Mouse (Mus musculus) lung, embryonic 14.5 days (tissue): ENCODE measurements around the gene Tubb2b. TPM values are rescaled to one million over a fixed set of nuclear protein-coding genes. Genes with fewer than 3 reads are reported as not detected.

ENCODE experiments used
- ATAC-seq: fragments of 200-750 bp; cut with Nextera tagmentation; 2 replicates; pipeline ENCODE4 v1.8.0; 2017; ENCODE audit warnings: mild to moderate bottlenecking, moderate TSS enrichment, moderate library complexity; ENCODE audit not compliant: insufficient read depth
- DNase-seq: peaks from one replicate; pipeline ENCODE4 v3.0.0-alpha.2; 2015
- H3K27ac ChIP-seq: fragments of 300-500 bp; sonication (generic); 2 replicates; pipeline ENCODE4 v1.5.1; 2014; ENCODE audit warnings: low read depth, mild to moderate bottlenecking, moderate library complexity
- H3K27me3 ChIP-seq: fragments of 300-500 bp; sonication (generic); 2 replicates; pipeline ENCODE4 v1.6.1; 2014; ENCODE audit warnings: low read length, control low read depth; ENCODE audit not compliant: insufficient read depth
- H3K36me3 ChIP-seq: fragments of 300-500 bp; sonication (generic); 2 replicates; pipeline ENCODE4 v1.6.1; 2014; ENCODE audit warnings: control low read depth; ENCODE audit not compliant: insufficient read depth
- H3K4me1 ChIP-seq: fragments of 300-500 bp; sonication (generic); 2 replicates; pipeline ENCODE4 v1.6.1; 2014; ENCODE audit warnings: antibody characterized with exemption, control low read depth; ENCODE audit not compliant: insufficient read depth
- H3K4me2 ChIP-seq: fragments of 300-500 bp; sonication (generic); 2 replicates; pipeline ENCODE4 v1.6.1; 2014; ENCODE audit warnings: mild to moderate bottlenecking
- H3K4me3 ChIP-seq: fragments of 300-500 bp; sonication (generic); 2 replicates; pipeline ENCODE4 v1.5.1; 2014; ENCODE audit warnings: low read depth, low read length
- H3K9ac ChIP-seq: fragments of 300-500 bp; sonication (generic); 2 replicates; pipeline ENCODE4 v1.6.1; 2014
- H3K9me3 ChIP-seq: fragments of 300-500 bp; sonication (generic); 2 replicates; pipeline ENCODE4 v1.6.1; 2016; ENCODE audit warnings: low read depth, low read length, control low read depth
- CTCF ChIP-seq: IDR thresholded peaks from 2 replicates; pipeline ENCODE4 v1.5.1; 2016; ENCODE audit warnings: antibody characterized with exemption, low read depth
- WGBS: fragments of 180-500 bp; shearing (Covaris S2); extraction: QIAGEN DNeasy Blood & Tissue Kit; methylation state at CpG from one replicate; pipeline ENCODE4 v1.1.7; 2014; 5-methylcytosine and 5-hydroxymethylcytosine counted together
- polyA plus RNA-seq: library from polyadenylated mRNA; unstranded; fragments of >200 nt; fragmentation: Nextera tagmentation; extraction: Ambion mirVana; gene quantifications from 2 replicates; pipeline ENCODE4 v1.2.1, GENCODE M21; 2014

Tubb2b gene
- polyA plus RNA-seq, 1 experiment from 2014 or later: 15.9 TPM

DNA sequence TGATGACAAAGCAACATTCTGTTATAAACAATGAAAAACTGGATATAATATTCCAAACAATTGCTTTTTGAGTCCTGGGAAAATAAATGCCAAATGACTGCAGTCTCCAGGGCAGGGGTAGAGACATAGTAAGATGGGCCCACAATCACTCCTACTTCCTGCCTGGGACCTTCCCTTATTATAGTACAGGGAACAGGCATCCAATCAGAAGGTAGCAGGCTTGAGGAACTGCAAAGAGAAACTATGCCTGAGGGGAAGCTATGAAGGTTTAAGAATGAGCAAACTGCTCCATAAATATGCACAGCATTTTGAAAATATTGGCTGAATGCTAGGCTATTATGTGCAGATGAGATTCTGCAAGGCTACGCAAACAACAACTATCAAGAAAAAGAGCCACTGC, 23.3 kb downstream of the Tubb2b start:
- Histone ChIP-seq H3K27me3 (no peaks in the 10 kb centered on the region), H3K36me3 (no peaks in the 10 kb centered on the region), H3K27ac (no peak overlapping the region), H3K4me1 (no peaks in the 10 kb centered on the region), H3K4me2 (no peak overlapping the region), H3K4me3 (no peak overlapping the region), H3K9ac (no peak overlapping the region), H3K9me3 (no peaks in the 10 kb centered on the region)
- DNase-seq: no peak
- TF ChIP-seq CTCF: no peak
- 92% methylated on average over 1 of the region's 1 CpGs for WGBS
- no peak for ATAC-seq

DNA sequence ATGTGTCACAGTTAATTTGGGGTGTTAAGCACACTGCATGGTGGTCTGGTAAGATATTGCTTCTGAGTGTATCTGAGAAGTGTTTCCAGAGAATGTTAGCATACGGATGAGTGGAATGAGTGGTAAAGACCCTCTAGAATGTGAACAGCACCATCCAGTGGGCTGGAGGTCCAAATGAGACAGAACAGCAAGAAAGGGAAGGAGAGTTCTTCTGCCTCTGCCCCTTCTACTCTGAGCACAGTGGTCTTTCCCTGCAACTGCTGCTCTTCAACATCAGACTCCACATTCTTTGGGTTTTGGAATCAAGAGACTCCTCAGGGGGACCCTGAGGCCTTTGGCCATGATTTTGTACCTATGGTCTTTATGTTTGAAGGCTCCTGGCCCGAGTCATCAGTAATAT, 24.0 kb downstream of the Tubb2b start:
- Histone ChIP-seq H3K4me2 (no peak overlapping the region), H3K4me1 (no peaks in the 10 kb centered on the region), H3K9ac (no peak overlapping the region), H3K4me3 (no peak overlapping the region), H3K27ac (no peak overlapping the region), H3K36me3 (no peaks in the 10 kb centered on the region), H3K27me3 (no peaks in the 10 kb centered on the region), H3K9me3 (no peaks in the 10 kb centered on the region)
- DNase-seq: no peak
- 81% methylated on average over 2 of the region's 2 CpGs for WGBS
- peak; percentile 13; the same call in 1 of the 2 replicates for TF ChIP-seq CTCF
- no peak for ATAC-seq

DNA sequence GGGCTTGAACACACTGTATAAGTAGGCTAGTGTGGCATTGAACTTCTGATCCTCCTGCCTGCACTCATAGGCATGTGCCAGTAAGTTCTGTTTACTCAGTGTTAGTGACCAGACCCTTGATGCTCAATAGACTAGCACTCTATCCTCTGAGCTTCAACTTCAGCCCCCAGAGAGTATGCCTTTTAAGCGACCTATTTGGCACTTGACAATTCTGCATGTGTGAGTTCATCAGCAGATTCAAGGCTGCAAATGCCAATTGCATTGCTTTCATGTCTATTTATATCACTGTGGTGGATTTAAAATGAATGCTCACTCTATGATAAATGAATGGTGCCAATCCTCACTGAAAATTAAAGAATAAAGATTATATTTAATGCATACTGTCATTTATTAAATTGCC, 24.9 kb downstream of the Tubb2b start:
- no peaks in the 10 kb centered on the region for H3K27me3 ChIP-seq
- 41% methylated on average over 1 of the region's 1 CpGs for WGBS
- H3K27ac ChIP-seq: no peak overlapping the region
- H3K9me3 ChIP-seq: no peaks in the 10 kb centered on the region
- no peak for ATAC-seq
- DNase-seq: no peak
- no peaks in the 10 kb centered on the region for H3K4me1 ChIP-seq
- H3K4me2 ChIP-seq: no peak overlapping the region
- no peaks in the 10 kb centered on the region for H3K36me3 ChIP-seq
- H3K9ac ChIP-seq: no peak overlapping the region
- H3K4me3 ChIP-seq: no peak overlapping the region
- TF ChIP-seq CTCF: no peak

DNA sequence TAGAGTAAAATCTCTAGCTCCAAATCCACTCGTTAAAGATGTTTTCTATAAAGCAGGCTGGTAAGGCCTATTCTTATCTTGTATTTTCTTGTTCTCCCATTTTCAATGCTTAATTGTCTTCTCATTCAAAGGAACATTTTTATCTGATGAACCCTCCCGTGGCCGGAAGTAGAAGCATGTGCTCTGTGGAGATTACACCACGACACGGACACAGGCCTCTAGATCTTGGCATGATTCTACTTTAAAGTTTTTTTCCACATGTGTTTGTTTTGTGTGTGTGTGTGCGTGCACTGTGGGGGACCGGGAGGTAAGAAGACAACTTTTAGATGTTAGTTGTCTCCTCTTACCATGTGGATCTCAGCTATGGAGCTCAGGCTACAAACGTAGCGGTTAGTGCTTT, 28.4 kb downstream of the Tubb2b start:
- H3K4me2 ChIP-seq: no peak overlapping the region
- H3K9ac ChIP-seq: no peak overlapping the region
- 81% methylated on average over 9 of the region's 9 CpGs for WGBS
- H3K36me3 ChIP-seq: no peaks in the 10 kb centered on the region
- H3K27me3 ChIP-seq: no peaks in the 10 kb centered on the region
- DNase-seq (no peak), ATAC-seq (no peak)
- H3K4me3 ChIP-seq: no peak overlapping the region
- no peak overlapping the region for H3K27ac ChIP-seq
- no peaks in the 10 kb centered on the region for H3K4me1 ChIP-seq
- H3K9me3 ChIP-seq: no peaks in the 10 kb centered on the region
- TF ChIP-seq CTCF: no peak

DNA sequence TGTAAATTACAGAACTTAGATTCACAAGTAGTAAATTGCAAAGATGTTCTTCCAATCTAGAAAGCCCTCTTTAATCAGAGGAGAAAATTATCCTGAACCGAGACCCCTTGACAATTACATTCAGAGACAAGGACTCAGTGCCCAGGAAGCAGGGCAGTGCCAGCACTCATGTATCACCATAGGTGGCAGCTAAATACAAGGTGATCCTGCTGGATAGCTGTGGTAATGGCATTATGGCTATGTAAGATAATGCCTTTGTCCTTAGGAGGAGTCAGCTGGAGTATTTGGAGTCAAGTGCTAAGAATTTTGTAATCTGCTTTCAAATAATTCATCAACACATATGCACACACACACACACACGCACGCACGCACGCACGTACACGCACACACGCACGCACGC, 29.0 kb downstream of the Tubb2b start:
- Histone ChIP-seq H3K36me3 (no peaks in the 10 kb centered on the region), H3K4me2 (no peak overlapping the region), H3K4me1 (no peaks in the 10 kb centered on the region), H3K27me3 (no peaks in the 10 kb centered on the region), H3K9ac (no peak overlapping the region), H3K9me3 (no peaks in the 10 kb centered on the region), H3K4me3 (no peak overlapping the region), H3K27ac (no peak overlapping the region)
- ATAC-seq (no peak), DNase-seq (no peak)
- no peak for TF ChIP-seq CTCF
- WGBS: 91% methylated on average over 10 of the region's 10 CpGs

DNA sequence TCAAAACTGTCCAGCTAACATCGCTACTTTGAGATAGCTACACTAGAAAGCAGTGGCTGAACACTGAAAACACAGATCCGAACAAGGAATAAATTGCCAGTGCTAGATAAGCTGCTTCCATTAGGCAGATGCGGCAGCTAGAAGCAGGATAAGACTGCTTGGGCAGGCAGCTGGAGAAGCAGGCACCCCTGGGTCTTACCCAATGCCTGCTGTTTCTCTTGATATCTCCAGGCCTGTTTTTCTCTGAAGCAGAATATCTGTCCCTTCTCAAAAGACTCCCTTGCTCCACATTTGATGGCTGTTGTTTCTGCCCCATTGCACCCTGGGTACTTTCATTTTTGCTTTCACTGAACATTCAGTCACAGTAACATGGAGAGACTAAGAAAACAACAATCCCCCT, 29.5 kb downstream of the Tubb2b start:
- no peak for DNase-seq
- H3K27me3 ChIP-seq: no peaks in the 10 kb centered on the region
- H3K4me2 ChIP-seq: no peak overlapping the region
- no peak overlapping the region for H3K4me3 ChIP-seq
- TF ChIP-seq CTCF: no peak
- H3K9ac ChIP-seq: no peak overlapping the region
- no peaks in the 10 kb centered on the region for H3K9me3 ChIP-seq
- no peak for ATAC-seq
- WGBS: 56% methylated on average over 3 of the region's 3 CpGs
- no peaks in the 10 kb centered on the region for H3K36me3 ChIP-seq
- H3K27ac ChIP-seq: no peak overlapping the region
- H3K4me1 ChIP-seq: no peaks in the 10 kb centered on the region

DNA sequence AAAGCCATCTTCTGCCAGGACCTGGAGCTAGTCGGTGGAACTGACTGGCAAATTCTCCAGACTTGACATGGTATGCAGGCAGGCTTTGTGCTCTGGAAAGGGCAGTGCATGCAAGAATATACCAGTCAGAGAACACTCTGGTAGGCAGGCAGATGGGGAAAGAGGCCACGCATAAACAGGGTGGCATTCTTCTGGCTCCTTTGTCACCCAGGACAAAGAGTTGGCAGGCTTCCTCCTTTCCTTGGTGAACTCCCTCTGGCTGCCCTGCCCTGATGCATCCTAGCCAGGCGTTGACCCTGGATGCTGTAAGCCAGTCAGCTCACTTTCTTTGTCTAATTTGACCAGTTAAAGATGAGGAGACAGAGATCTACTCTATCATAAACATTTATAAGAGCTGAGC, 33.2 kb downstream of the Tubb2b start:
- ATAC-seq (no peak), DNase-seq (no peak)
- Histone ChIP-seq H3K36me3 (no peaks in the 10 kb centered on the region), H3K9ac (no peak overlapping the region), H3K4me2 (no peak overlapping the region), H3K9me3 (no peaks in the 10 kb centered on the region), H3K4me3 (no peak overlapping the region), H3K27ac (no peak overlapping the region), H3K4me1 (no peaks in the 10 kb centered on the region), H3K27me3 (no peaks in the 10 kb centered on the region)
- TF ChIP-seq CTCF: no peak
- WGBS: 72% methylated on average over 3 of the region's 3 CpGs

DNA sequence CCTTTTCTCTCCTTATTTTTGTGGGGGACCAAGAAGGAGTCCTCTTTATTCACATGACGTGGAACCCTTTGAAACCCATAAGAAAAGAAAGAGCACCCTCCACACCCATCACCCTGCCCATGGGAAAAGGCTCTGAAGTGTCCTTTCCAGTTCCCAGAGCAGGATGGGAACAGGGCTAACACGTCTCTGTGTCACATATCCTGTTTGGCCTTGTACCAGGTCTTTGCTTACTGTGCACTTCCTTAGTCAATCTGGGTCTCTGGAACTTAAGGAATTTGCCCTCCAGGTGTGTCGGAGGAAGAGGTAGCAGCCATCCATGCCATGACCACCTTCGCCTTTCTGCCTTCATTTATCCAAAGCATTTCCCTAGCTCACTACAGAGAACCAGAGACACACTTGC, 33.8 kb downstream of the Tubb2b start:
- ATAC-seq: peak; percentile 63; the same call in 1 of the 2 replicates
- 54% methylated on average over 4 of the region's 4 CpGs for WGBS

More for the DNA sequence above, 33.8 kb downstream of the Tubb2b start:
- Histone ChIP-seq H3K4me2 (no peak overlapping the region), H3K9me3 (no peaks in the 10 kb centered on the region), H3K9ac (no peak overlapping the region), H3K4me3 (no peak overlapping the region), H3K4me1 (no peaks in the 10 kb centered on the region), H3K27me3 (no peaks in the 10 kb centered on the region), H3K27ac (no peak overlapping the region), H3K36me3 (no peaks in the 10 kb centered on the region)
- no peak for TF ChIP-seq CTCF
- DNase-seq: peak; percentile 58
